Mouse (Mus musculus): ENCODE data around the gene Ahdc1. TPM values are rescaled to one million over a fixed set of nuclear protein-coding genes. Genes with fewer than 3 reads are reported as not detected.
A peak's percentile ranks its signal among the peaks of the same experiment; 100 is the strongest.

The Ahdc1 gene
- polyA plus RNA-seq, 1 experiment = 58.2 TPM

- Histone ChIP-seq H3K4me2 (ENCODE audit: low read depth) (no peak overlapping the region), H3K4me3 (no peak overlapping the region), H3K36me3 (ENCODE audit: control insufficient read depth, insufficient read depth) (peaks cover 28% of the 10 kb centered on the region), H3ac (ENCODE audit: control insufficient read depth, insufficient read length) (no peak overlapping the region), H3K79me2 (ENCODE audit: control insufficient read depth, insufficient read depth) (peaks cover 5% of the 10 kb centered on the region), H3K27me3 (ENCODE audit: control insufficient read depth, insufficient read depth, insufficient read length) (no peaks in the 10 kb centered on the region)
- TF ChIP-seq E2F4 (IDR thresholded peaks at IDR 0.05; ENCODE audit: insufficient read depth) = no peak
- TF ChIP-seq REST (IDR thresholded peaks at IDR 0.05; ENCODE audit: insufficient read depth, insufficient read length) = no peak
- TF ChIP-seq SRF (IDR thresholded peaks at IDR 0.05; ENCODE audit: control insufficient read depth, insufficient read length, low read depth) = no peak
- no peak for TF ChIP-seq USF1 (IDR thresholded peaks at IDR 0.05; ENCODE audit: low read depth)
- no peak for TF ChIP-seq TCF3 (IDR thresholded peaks at IDR 0.05; ENCODE audit: insufficient read length, low read depth)
- no peak for TF ChIP-seq MYOD1 (IDR thresholded peaks at IDR 0.05; ENCODE audit: control insufficient read depth in 1 of 3, insufficient read length in 2 of 3, low read depth in 2 of 3)
- no peak for TF ChIP-seq POLR2A (IDR thresholded peaks at IDR 0.05; ENCODE audit: insufficient read length, low read depth)
- no peak for TF ChIP-seq MYOG (IDR thresholded peaks at IDR 0.05; ENCODE audit: control insufficient read depth in 1 of 3, insufficient read depth in 1 of 3, insufficient read length in 2 of 3, low read depth in 2 of 3)
These were observed 68.5 kb downstream of the Ahdc1 start for GRCm38 (mm10) chr4:133079416-133080113.

- Histone ChIP-seq H3ac (ENCODE audit: control insufficient read depth, insufficient read length) (no peak overlapping the region), H3K79me2 (ENCODE audit: control insufficient read depth, insufficient read depth) (peaks cover 2% of the 10 kb centered on the region), H3K27me3 (ENCODE audit: control insufficient read depth, insufficient read depth, insufficient read length) (no peaks in the 10 kb centered on the region), H3K4me3 (no peak overlapping the region), H3K4me2 (ENCODE audit: low read depth) (no peak overlapping the region), H3K36me3 (ENCODE audit: control insufficient read depth, insufficient read depth) (peaks cover 24% of the 10 kb centered on the region)
- TF ChIP-seq CEBPB (IDR thresholded peaks at IDR 0.05; ENCODE audit: insufficient read depth, poor library complexity, severe bottlenecking) (no peak), MAX (IDR thresholded peaks at IDR 0.05; ENCODE audit: low read depth) (no peak), POLR2AphosphoS2 (IDR thresholded peaks at IDR 0.05; ENCODE audit: insufficient read length, low read depth) (peak; percentile 69), SRF (IDR thresholded peaks at IDR 0.05; ENCODE audit: control insufficient read depth, insufficient read length, low read depth) (no peak), MYOG (IDR thresholded peaks at IDR 0.05; ENCODE audit: control insufficient read depth in 1 of 3, insufficient read depth in 1 of 3, insufficient read length in 2 of 3, low read depth in 2 of 3) (no peak)
These were observed 69.8 kb downstream of the Ahdc1 start for GRCm38 (mm10) chr4:133080862-133081261.

DNA sequence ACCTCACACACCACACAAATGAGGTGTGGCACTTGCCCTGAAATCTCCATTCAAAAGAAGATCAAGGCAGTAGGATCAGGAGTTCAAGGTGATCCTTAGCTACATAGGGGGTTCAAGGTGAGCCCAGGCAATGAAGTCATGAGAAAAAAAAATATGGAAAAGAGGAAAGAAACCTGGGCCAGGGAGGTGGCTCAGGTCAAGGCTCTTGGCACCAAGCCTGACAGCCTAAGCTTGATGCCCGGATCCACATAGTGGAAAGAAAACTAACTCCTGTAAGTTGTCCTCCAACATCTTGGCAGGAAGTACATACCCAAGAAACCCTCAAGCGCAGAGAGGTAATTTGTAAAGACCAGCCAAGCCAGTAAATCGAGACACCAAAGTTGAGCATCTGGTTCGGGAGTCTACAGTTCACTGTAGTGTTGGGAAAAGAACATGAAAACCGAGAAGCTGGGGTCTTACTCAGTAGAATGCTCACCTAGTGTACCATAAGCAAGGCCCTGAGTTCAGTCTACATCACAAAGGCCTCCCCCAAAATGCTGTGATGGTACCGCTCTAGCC lies 71.2 kb downstream of the Ahdc1 start:
- no peak overlapping the region for H3K4me2 ChIP-seq (ENCODE audit: low read depth)
- no peak overlapping the region for H3ac ChIP-seq (ENCODE audit: control insufficient read depth, insufficient read length)
- H3K4me3 ChIP-seq = no peak overlapping the region
- peaks cover 16% of the 10 kb centered on the region for H3K36me3 ChIP-seq (ENCODE audit: control insufficient read depth, insufficient read depth)
- no peaks in the 10 kb centered on the region for H3K79me2 ChIP-seq (ENCODE audit: control insufficient read depth, insufficient read depth)
- TF ChIP-seq MYOD1 (IDR thresholded peaks at IDR 0.05; ENCODE audit: control insufficient read depth in 1 of 3, insufficient read length in 2 of 3, low read depth in 2 of 3) (no peak), TCF3 (IDR thresholded peaks at IDR 0.05; ENCODE audit: insufficient read length, low read depth) (no peak), MAX (IDR thresholded peaks at IDR 0.05; ENCODE audit: low read depth) (no peak), SRF (IDR thresholded peaks at IDR 0.05; ENCODE audit: control insufficient read depth, insufficient read length, low read depth) (no peak), MYOG (IDR thresholded peaks at IDR 0.05; ENCODE audit: control insufficient read depth in 1 of 3, insufficient read depth in 1 of 3, insufficient read length in 2 of 3, low read depth in 2 of 3) (no peak), USF1 (IDR thresholded peaks at IDR 0.05; ENCODE audit: low read depth) (no peak), E2F4 (IDR thresholded peaks at IDR 0.05; ENCODE audit: insufficient read depth) (no peak), POLR2A (IDR thresholded peaks at IDR 0.05; ENCODE audit: insufficient read length, low read depth) (no peak), POLR2AphosphoS2 (IDR thresholded peaks at IDR 0.05; ENCODE audit: insufficient read length, low read depth) (no peak), TCF12 (IDR thresholded peaks at IDR 0.05; ENCODE audit: insufficient read depth, poor library complexity, severe bottlenecking) (no peak), REST (IDR thresholded peaks at IDR 0.05; ENCODE audit: insufficient read depth, insufficient read length) (no peak), CEBPB (IDR thresholded peaks at IDR 0.05; ENCODE audit: insufficient read depth, poor library complexity, severe bottlenecking) (no peak)
- no peaks in the 10 kb centered on the region for H3K27me3 ChIP-seq (ENCODE audit: control insufficient read depth, insufficient read depth, insufficient read length)

GRCm38 (mm10) chr4:133083991-133084861 lies 73.2 kb downstream of the Ahdc1 start:
- H3K27me3 ChIP-seq (ENCODE audit: control insufficient read depth, insufficient read depth, insufficient read length) = no peaks in the 10 kb centered on the region
- peaks cover 9% of the 10 kb centered on the region for H3K36me3 ChIP-seq (ENCODE audit: control insufficient read depth, insufficient read depth)
- no peaks in the 10 kb centered on the region for H3K79me2 ChIP-seq (ENCODE audit: control insufficient read depth, insufficient read depth)
- H3ac ChIP-seq (ENCODE audit: control insufficient read depth, insufficient read length) = no peak overlapping the region
- H3K4me3 ChIP-seq = no peak overlapping the region
- H3K4me2 ChIP-seq (ENCODE audit: low read depth) = peak overlapping the region; percentile 28
- TF ChIP-seq MAX (IDR thresholded peaks at IDR 0.05; ENCODE audit: low read depth) (no peak), REST (IDR thresholded peaks at IDR 0.05; ENCODE audit: insufficient read depth, insufficient read length) (no peak), USF1 (IDR thresholded peaks at IDR 0.05; ENCODE audit: low read depth) (peak; percentile 79), E2F4 (IDR thresholded peaks at IDR 0.05; ENCODE audit: insufficient read depth) (no peak), POLR2A (IDR thresholded peaks at IDR 0.05; ENCODE audit: insufficient read length, low read depth) (peak; percentile 27), CEBPB (IDR thresholded peaks at IDR 0.05; ENCODE audit: insufficient read depth, poor library complexity, severe bottlenecking) (no peak), MYOG (IDR thresholded peaks at IDR 0.05; ENCODE audit: control insufficient read depth in 1 of 3, insufficient read depth in 1 of 3, insufficient read length in 2 of 3, low read depth in 2 of 3) (peak in 1 of 3 experiments; percentile 47), MYOD1 (IDR thresholded peaks at IDR 0.05; ENCODE audit: control insufficient read depth in 1 of 3, insufficient read length in 2 of 3, low read depth in 2 of 3) (peak in 1 of 3 experiments; percentile 57), TCF3 (IDR thresholded peaks at IDR 0.05; ENCODE audit: insufficient read length, low read depth) (no peak), SRF (IDR thresholded peaks at IDR 0.05; ENCODE audit: control insufficient read depth, insufficient read length, low read depth) (no peak)

Data from myocyte (in vitro differentiated cells).